Comparison of ENCODE assay signal across 28 mouse cellular contexts in the genomic region with DNA sequence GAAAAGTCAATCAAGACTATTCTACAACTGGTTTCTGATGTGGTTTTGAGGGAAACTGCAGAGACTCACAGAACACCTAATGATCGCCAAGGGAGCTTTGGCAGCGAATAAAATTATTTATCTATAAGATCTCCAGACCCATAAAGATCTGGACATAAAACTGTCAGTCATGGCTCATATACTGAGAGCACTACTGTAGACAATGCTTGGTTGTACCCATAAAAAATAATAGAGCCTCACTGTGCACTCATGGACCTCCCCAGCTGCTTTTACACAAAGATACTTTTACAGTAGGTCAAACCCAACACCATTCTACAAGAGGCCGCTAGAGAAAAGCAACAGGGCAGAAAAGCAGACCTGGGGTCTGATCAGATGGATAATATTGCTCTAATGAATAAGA.
A peak's percentile ranks its signal among the peaks of the same experiment; 100 is the strongest.
DNase-seq lines count a peak whose midpoint lies in the region; ATAC-seq lines count a peak whose summit lies in the region.
"Had no signal": no experiment of that assay in that cellular context is flagged by ENCODE, and none has a peak within 500 bp of the region (broad histone marks: within the 10 kb centered on the region; RNA-seq: fewer than 3 reads in every experiment).

No protein-coding gene starts in this region.

- no peaks in the 10 kb centered on the region for H3K9me3 ChIP-seq in kidney, embryonic 15.5 days (replicated peaks)
- no peaks in the 10 kb centered on the region for H3K9me3 ChIP-seq in neural tube, embryonic 11.5 days (ENCODE audit: control insufficient read depth, low read length)
- H3K9me3 ChIP-seq in neural tube, embryonic 15.5 days (replicated peaks), result no peaks in the 10 kb centered on the region
- no peaks in the 10 kb centered on the region for H3K9me3 ChIP-seq in neural tube, embryonic 13.5 days
- H3K9me3 ChIP-seq: embryonic facial prominence, embryonic 12.5 days; embryonic facial prominence, embryonic 15.5 days; G1E; heart, embryonic 12.5 days; heart, embryonic 15.5 days; hindbrain, embryonic 10.5 days; hindbrain, embryonic 13.5 days had no signal

- no peak overlapping the region for H3K4me3 ChIP-seq in kidney, embryonic 15.5 days (replicated peaks)
- no peak overlapping the region for H3K4me3 ChIP-seq in neural tube, embryonic 11.5 days (ENCODE audit: low read depth, low read length)
- H3K4me3 ChIP-seq in neural tube, embryonic 15.5 days (replicated peaks), result no peak overlapping the region
- H3K4me3 ChIP-seq in neural tube, embryonic 13.5 days, result no peak overlapping the region
- H3K4me3 ChIP-seq: embryonic facial prominence, embryonic 12.5 days; embryonic facial prominence, embryonic 15.5 days; heart, embryonic 12.5 days; heart, embryonic 15.5 days; hindbrain, embryonic 10.5 days; hindbrain, embryonic 13.5 days had no signal

- no peak overlapping the region for H3K27ac ChIP-seq in kidney, embryonic 15.5 days
- H3K27ac ChIP-seq in neural tube, embryonic 11.5 days (ENCODE audit: low read depth, low read length), result no peak overlapping the region
- no peak overlapping the region for H3K27ac ChIP-seq in neural tube, embryonic 15.5 days (replicated peaks)
- H3K27ac ChIP-seq in neural tube, embryonic 13.5 days (replicated peaks), result no peak overlapping the region
- H3K27ac ChIP-seq: embryonic facial prominence, embryonic 12.5 days; embryonic facial prominence, embryonic 15.5 days; heart, embryonic 15.5 days; hindbrain, embryonic 10.5 days; hindbrain, embryonic 13.5 days had no signal

- no peak overlapping the region for H3K4me2 ChIP-seq in kidney, embryonic 15.5 days
- no peak overlapping the region for H3K4me2 ChIP-seq in neural tube, embryonic 11.5 days (ENCODE audit: low read depth)
- no peak overlapping the region for H3K4me2 ChIP-seq in neural tube, embryonic 15.5 days
- no peak overlapping the region for H3K4me2 ChIP-seq in neural tube, embryonic 13.5 days
- H3K4me2 ChIP-seq: embryonic facial prominence, embryonic 12.5 days; embryonic facial prominence, embryonic 15.5 days; heart, embryonic 12.5 days; heart, embryonic 15.5 days; hindbrain, embryonic 13.5 days had no signal

- WGBS in kidney, embryonic 15.5 days, result 45% methylated on average over 3 of the region's 3 CpGs
- 78% methylated on average over 3 of the region's 3 CpGs for WGBS in neural tube, embryonic 11.5 days
- WGBS in neural tube, embryonic 15.5 days, result 60% methylated on average over 3 of the region's 3 CpGs
- WGBS in neural tube, embryonic 13.5 days, result 62% methylated on average over 3 of the region's 3 CpGs

- no peaks in the 10 kb centered on the region for H3K27me3 ChIP-seq in kidney, embryonic 15.5 days
- no peaks in the 10 kb centered on the region for H3K27me3 ChIP-seq in neural tube, embryonic 11.5 days (ENCODE audit: control insufficient read depth, insufficient read depth, low read length)
- no peaks in the 10 kb centered on the region for H3K27me3 ChIP-seq in neural tube, embryonic 15.5 days (replicated peaks)
- H3K27me3 ChIP-seq in neural tube, embryonic 13.5 days, result no peaks in the 10 kb centered on the region
- H3K27me3 ChIP-seq: CH12.LX; embryonic facial prominence, embryonic 12.5 days; embryonic facial prominence, embryonic 15.5 days; heart, embryonic 12.5 days; heart, embryonic 15.5 days; hindbrain, embryonic 13.5 days; Patski had no signal

- ATAC-seq in kidney, embryonic 15.5 days (replicated peaks; ENCODE audit: low FRiP score), result peak; percentile 56; the same call in 1 of the 2 replicates
- ATAC-seq in neural tube, embryonic 11.5 days (ENCODE audit: insufficient read depth, low FRiP score, low TSS enrichment), result peak; percentile 67; the same call in 1 of the 2 replicates
- ATAC-seq in neural tube, embryonic 15.5 days (ENCODE audit: low FRiP score), result no peak
- 0 out of 2 replicates have a peak, but pooled peaks have one; percentile 40 for ATAC-seq in neural tube, embryonic 13.5 days (ENCODE audit: low read depth)
- ATAC-seq: forebrain, embryonic 14.5 days; forebrain, postnatal 0 days; hindbrain, embryonic 16.5 days; Patski had no signal

- no peak overlapping the region for H3K9ac ChIP-seq in kidney, embryonic 15.5 days
- no peak overlapping the region for H3K9ac ChIP-seq in neural tube, embryonic 11.5 days (ENCODE audit: low read length)
- no peak overlapping the region for H3K9ac ChIP-seq in neural tube, embryonic 15.5 days (replicated peaks)
- H3K9ac ChIP-seq in neural tube, embryonic 13.5 days, result no peak overlapping the region
- H3K9ac ChIP-seq: embryonic facial prominence, embryonic 12.5 days; embryonic facial prominence, embryonic 15.5 days; forebrain, postnatal 0 days; heart, embryonic 12.5 days; heart, embryonic 15.5 days; hindbrain, embryonic 13.5 days had no signal

- no peak for DNase-seq in kidney, postnatal 14 days
- no peak for DNase-seq in neural tube, embryonic 11.5 days (ENCODE audit: low spot score)
- DNase-seq in cerebellum, adult 11 months, result no peak
- DNase-seq: adrenal gland, postnatal 10 days; adrenal gland, postnatal 36 days; B cell, adult 2 months; cerebellum, adult 2 months; cerebellum, adult 9-11 months; cerebellum, postnatal 25 days; forebrain, postnatal 0 days; gastrocnemius, postnatal 25 days; heart, adult 18-20 months; heart, postnatal 10 days; heart, postnatal 36 days had no signal

- H3K36me3 ChIP-seq in kidney, embryonic 15.5 days, result no peaks in the 10 kb centered on the region
- no peaks in the 10 kb centered on the region for H3K36me3 ChIP-seq in neural tube, embryonic 11.5 days (ENCODE audit: control insufficient read depth, insufficient read depth, low read length)
- H3K36me3 ChIP-seq in neural tube, embryonic 15.5 days, result no peaks in the 10 kb centered on the region
- no peaks in the 10 kb centered on the region for H3K36me3 ChIP-seq in neural tube, embryonic 13.5 days
- H3K36me3 ChIP-seq: embryonic facial prominence, embryonic 12.5 days; embryonic facial prominence, embryonic 15.5 days; G1E; heart, embryonic 12.5 days; heart, embryonic 15.5 days; hindbrain, embryonic 10.5 days; hindbrain, embryonic 13.5 days had no signal

- H3K4me1 ChIP-seq in kidney, embryonic 15.5 days, result no peaks in the 10 kb centered on the region
- no peaks in the 10 kb centered on the region for H3K4me1 ChIP-seq in neural tube, embryonic 11.5 days (ENCODE audit: control insufficient read depth, insufficient read depth, low read length)
- H3K4me1 ChIP-seq in neural tube, embryonic 15.5 days, result no peaks in the 10 kb centered on the region
- H3K4me1 ChIP-seq in neural tube, embryonic 13.5 days (replicated peaks), result no peaks in the 10 kb centered on the region
- H3K4me1 ChIP-seq: embryonic facial prominence, embryonic 12.5 days; embryonic facial prominence, embryonic 15.5 days; heart, embryonic 12.5 days; heart, embryonic 15.5 days; hindbrain, embryonic 10.5 days; hindbrain, embryonic 13.5 days had no signal
